Mouse (Mus musculus): ENCODE data around the gene Nadsyn1. TPM values are rescaled to one million over a fixed set of nuclear protein-coding genes. Genes with fewer than 3 reads are reported as not detected.

Nadsyn1 gene
- 1 to 10 TPM; 2.7 to 3.8 TPM for total RNA-seq (2021)
- long read RNA-seq, experiment 1, partial matches to known transcripts: 3 of 7 reads
- long read RNA-seq, experiment 1, other reads (novel, unspliced or antisense): 1 of 7 reads
- long read RNA-seq, experiment 2, partial matches to known transcripts: 1 of 2 reads
- long read RNA-seq, experiment 2, other reads (novel, unspliced or antisense): 0 of 2 reads

DNA sequence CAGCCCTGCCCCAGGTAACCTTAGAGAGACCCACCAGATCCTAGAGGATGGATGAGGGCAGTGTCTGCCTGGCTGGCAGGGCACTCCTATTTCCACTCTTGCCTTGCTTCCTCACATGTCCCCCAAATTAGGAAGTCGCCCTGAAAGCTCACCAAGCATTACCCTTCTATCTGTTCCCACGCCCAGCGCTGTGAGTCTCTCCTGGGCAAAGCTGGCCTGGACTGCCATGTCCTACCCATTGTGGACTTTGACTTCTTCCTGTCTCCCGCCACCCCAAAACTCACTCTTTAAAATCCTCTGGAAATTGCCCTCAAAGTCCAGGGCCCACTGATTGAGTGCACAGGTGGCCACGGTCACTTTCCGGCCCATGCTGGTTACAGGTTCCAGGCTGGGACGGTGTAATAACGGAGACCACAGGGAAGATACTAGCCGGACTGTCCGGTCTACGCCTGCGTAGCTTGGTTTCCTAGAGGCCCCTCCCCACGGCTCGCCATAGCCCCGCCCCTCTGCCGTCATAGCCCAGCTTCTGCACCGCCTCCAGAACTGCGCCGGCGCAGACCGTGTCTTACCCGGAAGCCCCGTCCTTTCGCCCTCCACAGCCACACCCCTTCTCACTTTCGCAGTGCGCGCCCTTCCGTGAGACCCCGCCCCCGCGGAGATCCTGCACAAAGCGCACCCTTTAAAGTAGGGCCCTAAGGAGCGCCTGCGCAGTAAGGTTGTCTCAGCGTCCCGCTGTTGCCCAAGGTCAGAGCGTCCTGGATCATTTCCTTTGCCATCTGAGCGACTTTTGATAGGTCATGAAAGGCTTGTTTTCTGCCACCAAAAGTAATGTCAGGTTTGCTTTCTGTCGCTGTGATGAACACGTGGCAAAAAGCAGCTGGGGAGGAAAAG is at the start of gene Nadsyn1, which contains the start of gene Dhcr7:
Nadsyn1 (minus strand) TSS at position 475 of the 891 bp plus-strand sequence.
Dhcr7 (plus strand) TSS at position 771 of the 891 bp plus-strand sequence.
- peak; percentile 99 for DNase-seq

- DNase-seq: no peak
These were observed 46.2 kb upstream of the Nadsyn1 start for GRCm38 (mm10) chr7:143868874-143869273.

DNA sequence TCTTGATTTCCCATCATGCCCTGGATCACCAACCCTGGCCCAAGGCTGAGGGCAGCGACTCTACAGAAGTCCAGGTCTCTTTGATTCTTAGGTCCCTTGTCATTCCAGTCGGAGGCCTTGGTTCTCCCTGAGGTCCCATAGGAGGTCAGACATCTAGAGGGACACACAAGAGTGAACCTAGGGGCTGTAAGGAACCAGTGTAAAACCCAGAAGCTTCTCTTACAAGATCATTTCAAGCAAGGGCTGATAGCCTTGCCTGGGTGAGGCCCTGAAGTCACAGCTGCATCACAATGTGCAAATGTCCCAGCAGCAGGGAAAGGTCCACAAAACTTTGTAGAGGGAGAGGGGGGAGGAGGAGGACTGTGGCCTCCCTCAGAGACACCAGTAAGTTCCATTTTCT is 43.9 kb upstream of the Nadsyn1 start, which contains the start of gene Gm498:
Gm498 (plus strand) TSS at position 301 of the 400 bp plus-strand sequence.
- no peak for DNase-seq

GRCm38 (mm10) chr7:143848768-143849482 is 26.3 kb upstream of the Nadsyn1 start:
- DNase-seq: no peak

- DNase-seq: no peak
These were observed 25.6 kb upstream of the Nadsyn1 start for GRCm38 (mm10) chr7:143848127-143848767.

- no peak for DNase-seq
These were observed 18.7 kb upstream of the Nadsyn1 start for GRCm38 (mm10) chr7:143841301-143841700.

DNA sequence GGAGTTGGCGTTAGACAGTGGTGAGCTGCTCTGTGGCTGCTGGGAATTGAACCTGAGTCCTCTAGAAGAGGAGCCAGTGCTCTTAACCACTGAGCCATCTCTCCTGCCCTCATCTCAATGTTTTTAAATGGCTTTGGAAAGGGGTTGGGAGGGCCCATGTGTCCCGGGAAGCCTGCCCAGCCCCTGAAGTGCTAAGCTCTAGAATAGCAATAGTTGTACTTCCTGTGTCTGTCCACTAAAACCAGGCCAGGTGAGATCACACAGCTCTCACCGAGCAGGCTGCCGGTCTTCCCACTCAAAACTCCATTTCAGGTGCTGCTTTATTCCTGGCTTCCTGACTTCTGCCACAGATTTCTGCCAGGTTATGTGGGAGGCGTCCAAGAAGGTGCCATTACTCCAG is 17.5 kb upstream of the Nadsyn1 start:
- DNase-seq: no peak

GRCm38 (mm10) chr7:143837705-143838358 is 15.2 kb upstream of the Nadsyn1 start:
- no peak for DNase-seq

DNA sequence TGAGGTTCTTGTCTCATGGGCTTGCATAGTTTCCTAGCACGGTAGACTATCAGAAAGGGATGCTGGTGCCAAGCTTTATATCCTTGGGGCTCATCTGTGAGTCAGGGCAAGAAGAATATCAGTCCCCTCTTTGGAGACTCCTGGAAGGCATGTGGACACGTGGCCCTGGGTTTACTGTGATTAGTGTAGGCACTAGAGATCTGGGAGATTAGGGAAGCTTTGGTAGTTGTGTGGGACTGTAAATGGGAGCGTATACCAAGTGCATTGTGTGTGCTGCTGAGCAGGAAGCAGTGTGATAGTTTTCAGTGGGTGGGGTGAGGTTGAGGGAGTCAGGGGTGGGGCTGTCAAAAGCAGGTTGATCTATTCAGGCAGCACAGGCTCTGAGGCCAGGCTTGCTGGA is 12.3 kb upstream of the Nadsyn1 start:
- no peak for DNase-seq

DNA sequence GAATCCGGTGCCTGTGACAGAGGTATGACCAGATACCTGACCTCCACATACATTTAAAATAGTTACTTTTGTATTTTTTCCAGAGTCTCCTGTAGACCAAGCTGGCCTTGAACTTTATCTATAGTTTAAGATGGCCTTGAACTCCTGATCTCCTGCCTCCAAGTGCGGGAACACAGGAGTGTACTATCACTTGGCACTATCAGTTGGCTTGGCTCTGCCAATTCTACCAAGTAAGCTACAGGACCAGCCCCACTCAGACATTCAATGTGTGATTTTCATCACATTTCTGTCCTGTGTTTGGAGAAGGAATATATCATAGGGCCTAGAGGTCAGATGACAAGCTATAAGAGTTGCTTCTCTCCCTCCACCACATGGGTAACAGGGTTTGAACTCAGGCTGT is 11.7 kb upstream of the Nadsyn1 start:
- DNase-seq: no peak

DNA sequence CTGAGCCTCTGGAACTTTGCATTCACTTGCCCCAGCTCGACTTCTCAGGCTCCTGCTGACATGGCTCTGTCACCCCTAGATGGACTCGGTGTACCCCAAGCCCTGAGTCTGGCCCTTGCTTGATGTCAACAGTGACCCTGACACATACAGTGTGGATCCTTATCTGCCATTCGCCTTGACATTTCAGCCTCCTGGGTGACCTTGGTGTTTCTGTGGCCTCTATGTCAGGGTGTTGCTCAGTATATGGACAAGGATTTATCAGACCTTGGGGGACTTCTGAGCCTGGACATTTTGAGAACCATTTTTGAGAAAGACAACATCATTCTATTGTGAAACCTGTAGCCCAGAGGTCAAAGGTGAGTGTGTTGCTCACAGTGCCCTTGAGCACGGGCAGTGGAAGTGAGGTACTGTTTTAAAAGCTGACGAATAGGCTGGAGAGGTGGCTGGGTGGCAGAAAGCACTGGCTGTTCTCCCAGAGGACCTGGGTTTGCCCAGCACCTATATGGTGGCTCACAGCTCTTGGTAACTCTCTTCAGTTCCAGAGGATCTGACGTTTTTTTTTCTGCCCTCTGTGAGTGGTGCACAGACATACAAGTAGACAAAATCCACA is 11.0 kb upstream of the Nadsyn1 start:
- DNase-seq: no peak

DNA sequence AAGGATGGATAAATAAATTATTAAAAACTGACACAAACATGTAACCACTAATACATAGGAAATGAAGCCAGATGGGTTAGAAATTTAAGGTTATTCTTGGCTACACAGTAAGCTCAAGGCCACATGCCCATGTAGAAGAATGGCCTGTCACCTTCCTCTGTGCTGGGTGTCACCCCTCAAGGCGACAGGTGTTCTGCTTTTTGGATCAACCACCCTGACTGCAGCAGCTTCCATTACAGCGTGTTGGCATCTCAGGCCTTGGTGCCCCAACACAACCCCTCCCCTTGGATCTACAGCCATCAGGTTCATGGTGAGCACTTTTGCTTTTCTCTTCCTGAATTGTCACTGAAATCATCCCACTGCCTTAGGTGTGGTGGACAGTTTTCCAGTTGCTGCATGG is 10.0 kb upstream of the Nadsyn1 start:
- no peak for DNase-seq

- no peak for DNase-seq
These were observed 9.5 kb upstream of the Nadsyn1 start for GRCm38 (mm10) chr7:143832196-143832595.

GRCm38 (mm10) chr7:143830399-143830798 is 7.8 kb upstream of the Nadsyn1 start:
- no peak for DNase-seq

DNA sequence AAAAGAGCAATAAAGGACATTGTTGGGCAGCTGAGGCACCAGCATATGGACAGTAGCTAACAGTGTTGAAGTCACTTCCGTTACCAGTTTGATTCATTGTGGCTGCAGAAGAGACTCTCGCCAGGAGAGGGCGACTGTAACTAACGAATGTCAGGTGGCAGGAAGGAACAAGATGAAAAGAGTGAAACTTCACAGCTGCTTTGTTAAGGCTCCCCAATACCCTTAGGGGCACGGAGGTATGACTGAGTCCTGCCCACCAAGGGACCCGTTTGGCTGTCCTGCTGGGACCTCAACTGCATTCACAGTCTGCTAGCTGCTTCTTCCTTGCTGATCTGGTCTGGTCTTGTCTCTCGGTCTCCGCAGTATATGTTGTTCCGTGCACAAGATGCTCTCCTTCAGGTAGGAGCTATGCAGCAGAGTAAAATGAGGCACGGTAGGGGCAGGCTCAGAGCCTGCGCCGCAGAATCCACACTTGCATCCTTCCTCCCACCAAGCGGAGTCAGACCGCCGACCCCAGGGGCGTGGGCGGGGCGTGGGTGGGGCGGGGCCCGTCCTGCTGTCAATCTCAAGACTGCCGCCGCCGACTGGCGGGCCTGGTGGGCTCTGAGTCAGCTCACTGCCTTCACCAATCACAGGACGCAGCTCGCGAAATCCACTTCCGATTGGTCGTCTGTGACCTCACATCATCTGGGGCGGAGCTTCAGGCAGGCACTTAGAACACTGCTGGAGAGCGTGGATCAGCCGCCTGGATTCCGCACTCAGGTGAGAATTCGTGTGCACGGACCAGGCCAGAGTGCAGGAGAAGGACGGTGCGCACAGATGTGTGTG is 7.1 kb upstream of the Nadsyn1 start:
- peak; percentile 96 for DNase-seq

- no peak for DNase-seq
These were observed 4.3 kb upstream of the Nadsyn1 start for GRCm38 (mm10) chr7:143826985-143827384.

DNA sequence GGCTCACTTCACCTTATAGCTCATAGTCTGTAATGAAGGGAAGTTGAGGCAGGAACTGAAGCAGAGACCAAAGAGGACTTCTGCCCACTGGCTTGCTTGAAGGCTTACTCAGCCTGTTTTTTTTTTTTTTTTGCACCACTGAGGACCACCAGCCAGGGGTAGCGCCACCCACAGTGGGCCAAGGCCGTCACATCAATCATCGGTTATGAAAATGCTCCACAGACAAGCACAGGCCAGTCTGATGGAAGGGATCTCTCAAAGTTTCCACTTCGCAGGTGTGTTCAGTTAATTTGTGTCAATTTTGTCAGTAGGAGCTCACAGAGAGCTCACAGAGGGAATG is 587 bp upstream of the Nadsyn1 start:
- no peak for DNase-seq

- no peak for DNase-seq
These were observed 1.4 kb downstream of the Nadsyn1 start for GRCm38 (mm10) chr7:143821241-143821640.

DNA sequence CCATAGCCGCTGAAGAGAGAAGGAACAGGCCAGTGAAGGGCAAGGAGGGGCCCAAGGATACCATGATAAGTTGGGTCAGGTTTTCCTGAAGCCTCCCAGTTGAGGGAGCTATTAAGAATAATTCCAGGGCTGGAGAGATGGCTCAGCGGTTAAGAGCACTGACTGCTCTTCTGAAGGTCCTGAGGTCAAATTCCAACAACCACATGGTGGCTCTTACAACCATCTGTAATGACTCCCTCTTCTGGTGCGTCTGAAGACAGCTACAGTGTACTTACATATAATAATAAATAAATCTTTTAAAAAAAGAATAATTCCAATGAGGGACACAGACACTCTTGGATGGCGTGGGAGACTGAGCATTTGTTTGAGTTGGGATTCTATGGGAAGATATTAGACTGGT is 3.4 kb downstream of the Nadsyn1 start:
- DNase-seq: no peak

DNA sequence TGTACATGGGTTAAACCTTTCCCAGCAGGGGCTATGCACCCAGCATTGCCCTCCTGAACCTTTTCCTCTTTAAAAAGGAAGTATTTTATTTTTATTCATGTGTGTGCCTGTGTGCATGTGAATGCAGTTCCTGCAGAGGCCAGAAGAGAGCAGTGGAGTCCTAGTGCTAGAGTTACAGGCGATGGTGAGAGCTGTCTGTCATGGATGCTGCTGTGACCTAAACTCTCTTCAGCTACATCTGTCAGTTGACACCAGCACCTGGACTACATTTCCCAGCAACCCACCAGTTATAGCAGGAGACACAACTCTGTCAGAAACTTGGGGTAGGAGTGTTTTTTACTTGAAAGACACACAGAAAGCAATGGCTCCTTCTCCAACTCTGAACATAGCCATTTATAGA is 13.7 kb downstream of the Nadsyn1 start:
- no peak for DNase-seq

Data from gastrocnemius, postnatal 25 days (tissue).